Mouse (Mus musculus): ENCODE measurements at regions not wholly inside any gene's neighbourhood (a gene's known extent, or its start where the extent isn't known, plus 50 kb on each side); places are given as distances from the start of the nearest gene placed in this dataset.

DNA sequence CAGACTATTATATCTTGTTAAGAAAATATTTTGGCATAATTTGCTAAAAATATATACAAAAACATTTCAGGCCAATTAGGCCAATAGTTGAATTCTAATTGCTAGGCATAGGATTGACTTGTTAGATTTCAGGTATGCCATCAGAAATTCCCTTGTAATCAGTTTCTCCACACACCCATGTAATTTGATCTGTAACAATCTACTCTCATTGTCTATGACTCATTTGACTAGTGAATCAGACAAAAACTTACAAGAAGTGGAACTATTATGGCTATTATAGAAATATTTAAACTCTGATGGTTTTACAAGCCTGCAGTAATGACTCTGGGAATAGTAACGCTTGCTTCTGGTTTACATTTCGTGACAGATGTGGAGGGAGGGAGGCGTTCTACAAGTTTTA, 338.9 kb upstream of the Ptbp2 start:
- no peak for DNase-seq

DNA sequence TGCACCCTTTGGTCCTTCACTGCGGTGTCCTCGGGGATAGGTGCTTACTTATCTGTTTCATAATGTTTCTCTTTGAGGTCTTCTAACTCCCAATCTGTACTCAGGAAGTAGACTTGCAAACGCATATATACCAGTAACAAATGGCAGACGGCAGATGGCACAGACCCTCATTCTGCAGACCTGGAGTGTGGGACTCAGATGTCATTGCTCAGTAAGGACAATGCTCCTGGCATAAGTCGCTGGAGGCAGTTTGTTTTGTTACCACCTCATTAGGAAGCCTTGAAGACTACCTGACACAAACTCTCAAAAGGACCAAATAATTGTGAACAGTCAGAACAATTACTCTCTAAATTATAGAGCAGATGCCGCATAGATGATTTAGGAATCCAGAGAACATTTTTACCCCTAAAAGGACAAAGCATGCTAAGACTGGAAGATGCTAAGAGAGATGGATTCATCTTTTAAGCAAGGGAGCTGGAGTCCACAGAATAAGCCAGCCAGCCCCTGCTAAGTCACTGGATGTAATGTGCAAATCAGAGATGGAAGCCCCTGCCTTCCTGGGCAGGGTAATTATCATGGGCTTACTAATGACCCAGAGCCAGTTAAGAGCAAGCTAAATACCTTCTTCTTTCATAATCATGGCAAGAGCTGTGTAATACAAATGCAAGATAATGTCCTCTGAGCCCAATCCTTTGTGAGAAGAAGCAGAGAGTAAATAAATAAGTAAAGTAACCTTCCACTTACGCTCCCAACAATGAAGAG, 299.1 kb upstream of the Ptbp2 start:
- no peak for DNase-seq

DNA sequence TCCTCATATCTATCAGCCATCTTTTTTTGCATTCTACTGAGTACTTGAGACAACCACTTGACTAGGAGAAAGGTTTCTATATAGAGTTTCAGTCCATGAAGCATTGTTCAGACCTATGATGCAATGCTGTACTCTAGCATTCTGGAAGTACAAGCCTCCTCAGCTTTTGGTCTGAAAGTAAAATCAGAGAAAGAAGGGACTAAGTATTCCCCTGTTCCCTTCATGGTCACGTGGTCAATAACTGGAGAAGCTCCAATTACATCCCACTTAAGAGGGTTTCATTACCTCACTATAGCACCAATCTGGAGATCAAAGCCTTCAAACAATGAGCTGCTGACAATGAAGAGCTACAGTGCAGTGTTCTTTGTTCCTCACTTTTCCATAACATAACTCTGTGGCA, 289.3 kb upstream of the Ptbp2 start:
- DNase-seq, result no peak

DNA sequence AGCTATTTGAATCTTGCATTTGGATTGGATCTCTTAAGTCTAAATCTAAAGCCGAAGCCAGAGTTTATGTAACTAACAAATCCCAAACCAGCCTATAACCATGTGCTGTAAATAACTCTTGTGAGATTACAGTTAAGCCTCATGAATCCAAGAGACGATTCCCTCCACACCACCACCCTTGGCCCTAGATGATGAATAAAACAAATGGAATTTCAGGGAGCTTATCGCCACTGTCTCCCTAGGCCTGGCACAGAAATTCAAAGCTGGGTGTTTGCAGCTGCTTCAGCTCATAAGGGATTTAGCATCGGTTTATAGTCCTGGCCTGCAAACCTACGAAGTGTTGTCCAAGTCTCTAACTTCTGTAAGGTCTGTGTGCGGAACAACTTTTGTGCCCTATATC, 281.4 kb upstream of the Ptbp2 start:
- DNase-seq, result no peak

DNA sequence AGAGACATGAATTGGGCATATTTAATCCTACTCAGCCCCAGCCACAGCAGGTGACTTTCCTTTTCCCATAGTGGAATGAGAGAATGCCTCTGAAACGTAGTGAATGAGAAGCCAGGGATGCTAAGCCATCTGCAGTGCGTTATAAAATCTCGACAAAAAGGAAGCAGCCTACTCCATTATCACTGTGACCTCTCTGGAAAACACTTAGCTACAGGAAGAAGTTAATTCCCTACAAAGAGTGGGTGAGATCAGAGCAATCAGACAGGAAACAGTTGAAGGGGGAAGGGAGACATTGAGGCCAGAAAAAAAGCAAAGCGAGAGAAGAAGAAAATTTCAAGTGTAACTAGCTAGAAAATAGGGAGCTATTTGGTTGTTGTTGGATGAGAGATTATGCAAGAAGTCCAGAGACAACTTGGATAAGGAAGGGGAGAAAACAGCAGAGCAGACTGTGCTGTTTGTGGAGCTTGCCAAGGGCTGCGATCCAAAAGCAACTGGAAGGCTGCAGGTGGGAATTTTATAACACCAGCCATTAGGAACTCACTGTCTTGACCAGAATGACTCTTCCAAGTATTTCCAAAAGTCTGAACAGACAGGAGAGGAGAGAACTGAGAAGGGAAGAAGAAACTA, 280.7 kb upstream of the Ptbp2 start:
- no peak for DNase-seq

DNA sequence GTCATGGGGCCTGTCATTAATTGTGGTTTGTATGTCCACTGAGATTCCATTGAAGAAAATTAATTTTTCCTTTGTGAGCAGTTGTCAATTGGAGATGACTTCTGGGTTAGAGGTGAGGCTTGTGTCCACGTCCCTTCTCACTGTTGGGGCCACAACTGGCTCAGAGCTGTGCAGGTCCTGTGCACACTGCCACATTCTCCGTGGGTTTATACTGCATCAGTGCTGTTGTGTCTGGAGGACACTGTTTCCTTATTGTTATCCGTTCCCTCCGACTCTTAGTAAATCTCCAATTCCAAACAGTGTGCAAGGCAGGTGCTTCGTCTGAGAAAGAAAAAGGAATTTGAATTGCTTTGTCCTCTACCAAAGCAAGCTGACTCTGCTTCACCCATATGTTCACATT, 278.0 kb upstream of the Ptbp2 start:
- DNase-seq, result no peak

DNA sequence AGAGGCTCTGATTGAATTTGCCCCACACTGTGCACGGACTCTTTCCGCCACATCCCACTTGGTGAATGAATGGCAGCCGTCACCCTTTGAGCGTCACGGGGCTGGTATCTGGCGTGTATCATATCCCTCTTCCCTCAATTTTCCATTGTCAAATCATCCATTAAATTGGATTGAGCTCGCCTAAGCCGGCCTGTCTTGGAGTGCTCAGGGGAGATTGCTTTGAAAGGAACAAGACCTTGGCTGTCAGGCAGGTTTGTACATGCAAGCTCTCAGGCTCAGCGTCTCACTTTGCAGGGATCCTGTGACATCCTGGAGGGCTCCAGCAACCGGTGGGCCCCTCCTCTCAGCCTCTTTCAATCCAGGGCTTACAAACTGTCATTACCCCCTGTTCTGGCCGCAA, 275.7 kb upstream of the Ptbp2 start:
- no peak for DNase-seq

DNA sequence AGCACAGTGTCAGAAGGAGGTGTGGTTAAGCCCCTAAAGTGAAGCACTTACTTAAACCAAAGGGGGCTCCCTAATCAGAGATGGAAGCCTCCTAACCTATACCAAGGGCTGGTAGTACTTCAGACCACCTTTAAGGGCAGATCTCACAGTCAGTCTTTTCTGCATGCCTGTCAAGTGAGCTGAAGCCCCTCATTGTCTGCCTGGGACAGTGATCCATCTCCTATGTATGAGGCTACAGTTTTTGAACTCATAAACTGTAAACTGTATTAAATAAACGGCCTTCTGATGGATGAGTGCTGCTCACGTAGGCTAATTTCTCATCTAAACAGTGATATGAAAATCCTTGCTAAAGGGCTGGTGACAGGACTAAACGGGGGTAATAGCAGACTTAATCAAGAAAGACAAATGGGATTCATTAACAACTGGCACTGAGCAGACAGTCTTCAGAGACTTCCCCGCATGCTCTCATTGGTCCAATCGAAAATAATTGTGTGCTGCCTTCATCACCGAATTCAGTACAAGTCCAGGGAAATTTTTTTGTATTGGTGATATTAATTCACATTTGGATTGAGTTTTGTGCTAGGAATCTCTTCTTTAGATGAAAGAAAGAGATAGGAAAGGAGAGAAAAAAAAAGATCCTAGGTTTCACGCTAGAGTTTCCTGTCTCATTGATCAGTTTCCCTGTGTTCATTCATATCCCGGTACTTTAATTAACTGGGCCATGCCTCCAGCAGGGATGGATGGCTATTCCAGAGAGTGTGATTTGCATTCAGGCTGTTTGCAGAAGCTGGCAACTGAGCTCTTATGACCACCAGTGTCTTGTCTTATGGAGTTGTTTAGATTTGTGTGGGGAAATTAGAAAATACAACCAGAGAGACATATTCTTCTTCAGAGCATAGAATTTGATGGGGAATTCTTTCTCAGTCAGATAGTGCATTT, 271.2 kb upstream of the Ptbp2 start:
- no peak for DNase-seq

DNA sequence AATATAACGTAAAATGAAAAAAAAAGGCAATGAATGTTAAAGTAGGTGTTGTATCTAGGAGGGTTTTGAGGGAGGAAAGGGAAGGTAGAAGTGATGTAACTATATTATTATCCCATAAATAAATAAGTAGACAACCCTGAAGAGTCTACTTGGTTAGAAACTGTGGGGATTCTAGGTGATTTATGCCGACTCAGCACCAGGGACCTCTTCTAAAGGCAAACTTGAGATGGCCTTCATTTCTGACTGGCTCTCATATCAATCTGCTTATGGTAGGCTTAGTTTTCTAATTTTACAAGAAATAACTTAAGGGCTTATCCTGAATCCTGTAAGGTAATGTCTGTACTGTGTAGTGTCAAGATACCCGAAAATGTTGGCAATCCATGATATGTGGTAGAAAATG, 263.0 kb upstream of the Ptbp2 start:
- no peak for DNase-seq

DNA sequence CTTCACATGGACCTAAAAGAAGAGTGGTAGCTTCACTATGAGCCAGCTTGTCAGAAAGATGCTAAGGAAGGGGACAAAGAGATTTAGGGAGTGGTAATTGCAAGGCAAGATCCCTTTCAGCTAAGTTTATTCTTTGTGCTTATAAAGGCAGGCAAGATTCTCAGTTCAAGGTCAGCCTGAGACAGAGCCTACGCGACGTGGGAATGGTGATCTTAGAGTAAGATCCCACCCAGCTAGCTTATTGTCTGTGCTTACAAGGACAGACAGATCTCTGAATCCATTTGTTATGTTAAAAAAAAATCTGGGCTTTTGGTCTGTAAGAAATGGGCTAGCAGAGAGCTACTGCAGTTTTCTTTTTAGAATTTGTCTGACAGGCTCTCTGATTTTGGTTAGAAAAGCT, 253.3 kb upstream of the Ptbp2 start:
- no peak for DNase-seq

DNA sequence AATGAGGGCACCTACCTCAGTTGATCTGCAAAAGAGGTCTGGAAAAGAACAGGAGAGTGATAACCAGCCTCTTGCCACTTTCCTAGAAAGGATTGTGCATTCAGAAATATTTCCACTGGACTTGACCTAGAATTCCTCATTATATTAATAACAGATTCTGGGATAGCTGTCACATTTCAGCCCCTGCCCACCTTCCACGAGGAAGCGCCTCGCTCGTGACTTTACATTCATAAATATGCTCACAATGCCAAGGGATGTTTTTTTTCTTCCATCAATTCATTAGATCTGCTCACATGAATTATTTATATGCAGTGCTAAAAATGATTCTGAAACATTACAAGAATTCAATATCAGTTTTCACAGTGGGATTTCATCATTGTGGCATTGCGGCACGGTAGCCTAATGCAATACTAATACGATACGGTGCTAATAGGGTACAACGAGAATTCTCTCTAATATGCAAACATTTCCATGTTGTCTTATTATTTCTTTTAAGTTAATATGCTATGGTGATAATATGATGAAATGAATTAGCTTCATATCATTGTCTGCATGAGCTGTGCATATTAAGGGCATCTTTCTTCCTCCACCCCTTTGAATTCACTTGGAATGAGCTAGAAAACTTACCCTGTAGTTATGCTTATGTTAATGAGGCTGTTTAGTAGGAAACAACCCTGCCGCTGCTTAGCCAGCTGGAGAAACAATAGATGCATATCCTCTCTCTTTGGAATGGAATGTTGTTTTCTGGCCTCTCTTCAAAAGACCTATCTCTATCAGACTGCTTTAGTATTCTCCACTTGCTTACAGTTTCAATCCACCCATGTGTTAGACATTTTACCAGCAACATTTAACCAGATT, 235.8 kb upstream of the Ptbp2 start:
- DNase-seq, result no peak

DNA sequence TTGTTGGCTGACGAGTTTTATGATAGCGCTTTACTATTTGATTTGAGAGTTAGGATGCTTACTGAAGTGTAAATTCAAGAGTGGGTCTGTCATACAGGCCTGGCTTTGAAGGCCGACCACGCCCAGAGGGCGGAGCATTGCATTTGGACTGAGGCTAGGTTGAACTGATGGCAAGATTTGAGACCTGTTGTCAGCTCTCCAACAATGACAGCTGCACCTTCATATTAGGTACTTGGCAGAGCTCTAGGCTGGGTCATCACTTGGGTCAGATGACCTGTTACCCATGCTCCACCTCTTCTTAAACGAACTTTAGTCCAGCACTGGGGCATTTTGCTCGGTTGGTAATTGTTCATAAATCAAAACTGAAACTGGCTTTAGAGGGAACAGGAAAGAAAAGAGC, 231.1 kb upstream of the Ptbp2 start:
- DNase-seq, result no peak

DNA sequence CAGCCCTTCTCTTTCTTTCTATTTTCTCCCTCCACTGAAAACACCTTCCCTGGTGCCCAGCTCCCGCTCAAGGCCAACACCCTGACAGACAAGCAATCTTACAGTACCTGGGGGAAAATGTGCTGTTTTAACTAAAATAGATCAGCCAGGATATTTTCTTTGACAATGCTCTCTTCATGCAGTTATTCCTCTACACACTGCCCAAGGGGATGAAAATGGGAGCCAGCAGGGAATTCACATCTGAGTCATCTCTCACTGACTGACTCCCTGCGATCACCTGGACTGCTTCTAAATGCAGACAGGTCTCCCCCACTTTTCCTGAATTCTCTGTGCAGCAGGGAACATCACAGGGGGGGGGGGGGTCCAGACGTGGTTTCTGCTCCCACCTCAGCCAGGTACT, 227.6 kb upstream of the Ptbp2 start:
- no peak for DNase-seq

DNA sequence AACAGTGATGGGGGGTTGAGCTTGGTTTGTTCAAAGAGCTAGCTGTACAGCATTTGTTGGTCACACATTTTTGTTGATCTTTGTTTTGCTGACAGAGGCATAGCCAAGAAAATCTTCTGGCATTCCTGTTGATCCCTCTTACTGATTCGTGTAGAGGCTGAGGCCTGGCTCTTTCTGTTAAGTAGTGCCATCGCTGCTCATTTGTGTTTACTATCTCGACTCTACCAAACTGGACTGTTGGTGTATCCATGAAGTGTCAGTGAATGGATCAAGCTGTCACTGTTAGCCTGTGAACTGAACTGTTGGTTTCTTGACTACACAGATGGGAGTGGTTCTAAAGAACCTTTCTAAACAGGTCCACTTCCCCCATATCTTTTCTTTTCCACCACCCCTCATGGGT, 223.8 kb upstream of the Ptbp2 start:
- no peak for DNase-seq

DNA sequence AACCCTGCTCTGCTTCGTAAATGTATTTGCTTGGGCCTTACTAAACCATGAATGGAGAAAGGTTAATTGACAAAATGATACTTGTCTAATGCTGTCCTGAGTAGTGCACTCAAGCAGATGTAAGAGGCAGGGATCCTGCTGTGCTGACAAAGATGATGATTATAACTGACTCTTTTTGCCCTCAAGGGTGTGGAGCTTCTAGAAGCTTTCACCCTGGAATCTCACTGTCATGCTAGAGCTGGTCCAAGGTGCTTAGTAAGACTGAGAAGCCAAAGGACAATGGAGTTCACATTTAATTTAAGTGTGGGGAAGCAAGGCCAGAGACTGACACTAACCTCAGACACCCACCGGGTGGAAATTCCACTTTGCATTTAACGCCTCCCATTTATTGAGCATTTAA, 220.3 kb upstream of the Ptbp2 start:
- DNase-seq, result no peak

DNA sequence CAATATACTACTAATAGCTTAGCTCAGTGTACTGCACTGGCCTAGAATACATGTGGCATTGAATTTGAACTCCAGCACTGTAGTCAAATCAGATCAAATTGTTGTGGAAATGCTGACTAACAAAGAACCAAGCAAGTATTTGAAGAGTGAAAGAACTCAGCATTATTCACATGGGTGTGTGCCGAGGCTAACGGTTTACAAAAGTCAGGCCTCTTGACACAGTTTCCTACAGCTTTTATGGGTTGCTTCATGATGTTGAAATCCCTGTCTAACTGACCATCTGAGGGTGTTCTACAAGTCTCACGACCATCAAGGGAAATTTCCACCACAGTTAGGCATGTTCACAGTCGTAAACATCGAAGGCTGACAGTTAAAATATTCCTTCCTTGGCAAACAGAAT, 216.0 kb upstream of the Ptbp2 start:
- no peak for DNase-seq

DNA sequence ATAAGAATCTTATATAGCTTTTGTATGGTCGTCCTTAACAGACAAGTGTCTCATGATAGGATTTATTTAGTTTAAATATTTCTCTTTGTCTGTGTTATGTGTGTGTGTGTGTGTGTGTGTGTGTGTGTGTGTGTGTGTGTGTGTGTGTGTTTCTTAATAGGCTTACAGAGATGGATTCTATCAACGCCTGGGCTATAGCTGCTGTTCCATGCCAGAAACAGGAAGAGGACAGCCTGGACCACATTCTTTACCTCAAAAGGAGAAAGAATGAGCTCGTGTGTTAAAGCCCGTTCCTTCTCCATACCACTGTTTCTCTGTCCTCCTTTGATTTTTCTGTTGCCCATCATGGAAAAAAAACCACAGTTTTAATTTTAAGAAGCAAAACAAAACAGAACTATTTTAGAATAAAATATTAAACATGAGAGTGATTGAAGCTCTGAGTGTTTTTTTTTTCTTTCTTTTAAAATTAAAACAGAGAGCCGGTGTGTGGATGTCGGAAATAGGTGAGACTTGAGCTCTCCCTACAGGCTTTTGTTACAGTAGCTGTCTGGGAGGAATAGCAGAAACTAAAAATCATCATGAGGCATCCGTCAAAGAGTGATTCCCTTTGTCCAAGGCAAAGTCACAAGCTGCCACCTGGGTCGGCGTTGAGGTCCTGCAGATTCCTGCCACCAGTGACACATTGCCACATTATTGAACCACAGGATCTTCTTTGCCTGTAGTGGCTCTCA, 212.2 kb upstream of the Ptbp2 start:
- DNase-seq, result no peak

DNA sequence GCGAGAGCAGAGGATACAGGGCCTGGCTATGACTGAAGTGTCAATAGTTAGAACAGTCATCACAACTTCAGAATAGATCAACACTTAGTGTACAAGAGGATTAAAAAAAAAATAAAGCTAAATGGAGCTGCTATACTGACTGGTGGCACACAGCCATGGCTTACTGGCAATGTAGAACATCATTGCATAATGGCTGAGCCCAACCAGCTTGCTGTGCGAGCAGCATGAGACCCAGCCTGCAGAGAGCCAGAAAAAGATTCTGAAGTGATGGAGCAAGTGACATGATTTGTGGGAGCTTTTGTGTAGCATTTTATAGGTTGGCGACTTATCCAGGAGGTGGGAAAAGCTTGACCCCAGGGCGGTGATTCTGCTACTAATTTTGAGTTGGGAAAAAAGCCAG, 211.5 kb upstream of the Ptbp2 start:
- DNase-seq, result peak; percentile 9 to 17

DNA sequence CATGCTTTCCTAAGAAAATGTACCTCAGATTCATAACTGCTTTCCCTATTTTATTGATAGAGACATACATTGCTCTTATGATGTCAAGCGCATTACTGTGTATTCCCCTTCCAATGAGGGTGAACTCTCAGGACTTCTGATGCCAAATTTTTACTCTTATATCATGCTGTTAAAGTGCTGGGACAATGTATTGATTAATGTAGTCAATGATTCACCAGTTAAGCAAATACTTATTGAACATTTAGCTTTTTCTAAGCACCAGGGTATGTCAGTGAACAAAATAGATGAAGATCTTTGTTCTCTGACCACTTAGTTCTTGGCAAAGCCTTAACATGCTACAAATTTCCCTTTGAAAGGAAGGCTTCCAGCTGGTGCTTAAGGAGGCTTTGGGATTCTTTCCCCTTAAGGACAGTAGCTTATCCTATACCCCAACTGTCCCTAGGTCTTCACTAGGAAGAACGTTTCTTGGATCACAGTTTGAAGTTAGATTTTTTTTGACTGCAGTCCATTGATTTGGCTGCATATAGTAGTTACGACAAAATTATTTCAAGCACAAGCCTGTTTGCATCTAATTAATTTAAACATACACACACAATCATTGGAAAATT, 203.1 kb upstream of the Ptbp2 start:
- no peak for DNase-seq

DNA sequence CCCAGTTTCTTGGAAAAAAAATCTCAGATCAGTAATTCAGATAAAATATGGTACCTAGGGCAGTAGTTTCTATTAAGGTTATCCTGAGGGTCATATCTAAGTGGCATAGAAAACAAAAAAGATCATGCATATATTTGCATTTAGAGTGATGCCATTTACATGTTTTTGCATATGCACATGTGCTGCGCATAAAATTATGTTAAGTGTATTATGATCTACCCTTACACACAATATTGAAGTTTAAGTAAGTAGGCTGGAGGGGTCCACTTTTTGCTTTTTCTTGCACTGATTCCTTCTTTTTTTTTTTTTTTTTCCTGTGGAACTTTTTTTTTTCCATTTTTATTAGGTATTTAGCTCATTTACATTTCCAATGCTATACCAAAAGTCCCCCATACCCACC, 193.1 kb upstream of the Ptbp2 start:
- no peak for DNase-seq

DNA sequence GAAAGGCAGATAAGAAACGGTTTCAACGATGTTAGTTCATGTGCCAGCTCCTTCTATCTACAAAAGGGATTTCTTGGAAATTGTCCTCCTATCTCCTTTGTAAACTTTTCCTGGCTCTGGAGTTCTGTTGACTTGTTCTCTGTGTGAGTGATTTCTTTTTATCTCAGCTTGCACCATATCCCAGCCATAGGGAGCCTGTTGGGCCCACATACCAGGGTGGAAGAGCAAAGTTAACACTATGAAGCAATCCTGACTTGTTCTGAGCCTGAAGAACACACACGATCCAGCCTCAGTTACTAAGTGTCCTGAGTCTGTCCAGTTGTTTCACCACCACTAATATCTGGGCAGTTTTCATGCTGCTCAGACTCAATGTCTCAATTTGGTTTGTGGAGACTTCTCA, 192.1 kb upstream of the Ptbp2 start:
- no peak for DNase-seq
